Mouse (Mus musculus) liver, adult (tissue): ENCODE measurements around the gene Zscan2.

ENCODE experiments used
- GATA4 ChIP-seq: IDR thresholded peaks from 2 replicates; pipeline ENCODE4 v1.6.1; 2014; ENCODE audit warnings: mild to moderate bottlenecking, low read length; ENCODE audit not compliant: insufficient replicate concordance

Zscan2 gene

DNA sequence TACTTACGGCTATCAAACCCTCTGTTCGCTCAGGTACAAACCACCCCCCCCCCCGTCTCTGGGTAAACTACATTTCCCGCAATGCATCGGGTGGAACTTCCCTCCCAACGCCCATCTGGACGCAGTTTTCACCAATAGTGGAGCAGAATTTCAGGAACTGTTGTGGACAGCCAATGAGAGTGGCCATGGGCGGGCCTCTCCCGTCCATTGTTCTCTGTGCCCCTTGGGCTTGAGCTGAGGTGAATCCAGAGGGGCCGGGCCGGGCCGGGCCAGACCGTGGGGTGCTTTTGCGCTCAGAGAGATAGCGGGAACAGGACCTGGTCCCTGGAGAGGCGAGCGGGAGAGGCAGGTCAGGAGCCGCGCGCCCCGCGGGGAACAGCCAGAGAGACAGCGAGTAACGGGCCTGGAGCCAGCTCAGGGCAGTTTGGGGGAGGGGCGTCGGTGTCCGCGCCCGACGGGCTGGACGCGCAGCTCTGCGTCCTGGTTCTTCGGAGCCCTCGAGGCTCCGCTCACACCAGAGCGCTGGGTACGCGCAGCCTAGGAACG lies at the start of gene Zscan2:
Zscan2 (plus strand) TSS at position 192 of the 546 bp plus-strand sequence.
- peak; percentile 17; the same call in 1 of the 2 replicates for TF ChIP-seq GATA4

DNA sequence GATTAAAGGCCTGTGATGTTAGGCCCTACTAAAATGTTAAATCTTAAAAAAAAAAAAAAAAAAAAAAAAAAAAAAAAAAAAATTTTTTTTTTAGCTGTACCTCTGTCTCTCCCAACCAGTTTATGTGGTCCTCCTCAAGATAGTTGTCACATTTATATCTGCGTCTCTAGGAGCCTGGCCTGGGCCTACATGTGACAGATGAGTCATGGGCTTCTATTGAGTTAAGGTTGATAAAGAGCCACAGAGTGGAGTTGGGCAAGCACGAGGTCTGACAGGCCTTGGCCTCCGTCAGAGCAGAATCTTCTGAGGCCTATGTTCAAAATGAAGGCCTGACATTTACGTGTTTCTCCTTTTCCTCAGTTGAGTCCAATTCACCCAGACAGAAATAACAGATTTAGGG lies 47.3 kb upstream of the Zscan2 start:
- no peak for TF ChIP-seq GATA4

DNA sequence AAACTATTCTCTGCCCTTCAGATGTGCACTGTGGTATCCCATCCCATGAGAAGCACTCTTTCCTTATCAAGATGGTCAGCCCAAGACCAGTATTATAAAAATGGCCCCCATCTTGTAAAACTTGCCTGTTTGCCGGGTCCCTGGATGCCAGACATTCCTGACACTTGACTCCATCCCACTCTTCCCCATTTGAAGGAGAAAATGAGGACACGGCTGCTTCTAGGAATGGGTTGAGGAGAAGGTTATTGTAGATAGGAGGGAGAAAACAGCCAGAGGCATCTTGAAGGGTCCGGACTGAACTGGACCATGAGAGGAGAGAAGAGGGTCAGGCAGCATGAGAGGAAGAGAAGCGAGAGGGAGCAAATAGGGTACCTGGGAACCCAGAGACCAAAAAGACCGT lies 44.1 kb upstream of the Zscan2 start:
- TF ChIP-seq GATA4, result no peak

DNA sequence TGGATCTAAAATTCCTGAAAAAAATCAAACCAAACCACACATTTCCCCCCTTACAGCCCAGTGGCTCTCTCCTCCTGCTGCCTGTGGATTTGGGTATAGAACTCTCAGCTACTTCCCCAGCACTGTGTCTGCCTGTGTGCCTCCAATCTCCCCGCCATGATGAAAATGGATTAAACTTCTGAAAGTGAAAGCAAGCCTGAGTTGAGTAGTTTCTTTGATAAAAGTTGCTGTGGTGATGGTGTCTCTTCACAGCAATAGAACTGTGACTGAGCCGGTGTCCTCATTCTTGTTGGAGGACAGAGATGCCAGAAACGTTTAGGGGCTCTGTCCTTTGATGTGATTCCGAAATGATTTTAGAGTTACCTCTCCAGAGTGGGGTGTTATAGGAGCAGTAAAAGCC lies 39.9 kb upstream of the Zscan2 start:
- no peak for TF ChIP-seq GATA4

DNA sequence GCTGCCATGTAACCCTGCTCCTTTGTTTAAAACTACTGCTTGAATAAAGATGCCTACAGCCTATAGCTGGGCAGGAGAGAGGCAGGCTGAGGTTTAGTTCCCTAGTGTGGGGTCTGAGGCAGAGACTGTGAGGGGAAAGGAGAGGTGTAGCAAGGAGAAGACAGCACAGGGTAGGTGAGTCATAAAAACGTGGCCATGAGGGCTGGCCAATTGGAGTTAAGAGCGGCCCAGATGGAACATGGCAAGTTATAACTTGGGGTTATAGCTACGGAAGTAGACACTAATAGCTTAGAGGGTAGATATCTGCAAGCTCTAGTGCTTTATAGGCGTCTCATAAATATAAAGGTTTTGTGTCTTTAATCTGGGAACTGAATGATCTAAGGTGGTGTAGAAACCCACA lies 37.5 kb upstream of the Zscan2 start:
- no peak for TF ChIP-seq GATA4

DNA sequence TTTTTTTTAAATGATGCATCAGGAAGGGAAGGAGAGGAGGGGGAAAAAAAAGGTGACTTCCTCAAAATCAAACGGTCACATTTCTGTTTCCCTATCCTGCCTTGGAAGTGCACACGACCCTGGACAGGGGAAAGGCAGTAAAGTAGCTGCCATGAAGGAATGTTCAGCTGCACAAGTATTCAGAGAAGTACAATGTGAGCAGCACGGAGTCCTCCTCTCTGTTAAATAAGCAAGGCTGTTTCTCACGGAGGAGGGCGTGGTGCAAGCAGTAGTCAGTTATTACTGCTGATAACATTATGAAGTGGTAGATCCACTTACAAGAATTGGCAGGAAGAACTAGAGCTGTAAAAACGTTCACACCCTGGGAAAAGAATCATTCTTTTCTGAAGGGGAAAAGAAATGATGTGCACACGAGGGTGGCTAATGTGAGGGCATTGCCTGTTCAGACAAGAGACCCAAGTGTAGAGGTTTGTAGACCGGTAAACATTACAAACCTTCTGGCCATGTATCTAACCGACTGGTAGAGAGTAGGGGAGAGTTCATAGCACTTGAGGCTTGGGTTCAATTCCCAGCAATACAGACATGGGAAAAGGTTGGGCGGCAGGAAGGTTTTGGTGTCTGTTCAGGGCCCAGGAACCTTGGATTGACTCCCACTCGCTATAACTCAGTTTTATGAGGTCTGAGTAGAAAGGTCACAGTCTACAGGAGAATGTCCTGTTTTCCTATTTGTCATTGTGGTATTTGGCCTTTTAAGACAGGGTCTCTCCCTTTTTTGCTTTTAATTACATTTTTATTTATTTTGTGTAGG lies 36.6 kb upstream of the Zscan2 start:
- TF ChIP-seq GATA4, result no peak

DNA sequence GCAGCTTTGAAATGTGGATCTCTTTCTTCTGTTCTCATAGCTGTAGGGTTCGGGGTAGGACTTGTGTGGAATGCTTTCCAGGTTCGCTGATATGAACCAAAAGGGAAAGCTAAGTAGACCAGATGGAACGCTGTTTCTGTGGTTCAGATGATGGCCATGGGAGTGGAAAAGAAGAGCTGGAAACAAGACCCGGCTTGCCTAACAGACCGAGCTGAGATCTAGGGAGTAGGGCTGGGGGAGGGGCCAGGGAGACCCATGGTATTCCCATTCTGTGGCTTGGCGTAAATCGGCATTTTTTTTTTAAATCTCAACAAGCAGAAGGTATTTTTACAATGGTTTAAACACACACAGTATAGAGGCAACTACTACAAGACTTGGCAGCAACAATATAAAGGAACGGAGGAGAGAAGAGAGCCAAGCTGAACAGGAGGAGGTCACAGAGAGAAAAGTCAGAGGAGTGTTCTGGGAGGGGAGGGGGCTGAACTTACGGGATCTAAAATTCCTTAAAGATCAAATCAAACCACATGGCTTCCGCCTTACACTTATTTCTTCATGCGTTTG lies 34.8 kb upstream of the Zscan2 start, which contains the start of gene Iqgap1:
Iqgap1 (minus strand) TSS at position 132 of the 561 bp plus-strand sequence.
- TF ChIP-seq GATA4, result no peak

DNA sequence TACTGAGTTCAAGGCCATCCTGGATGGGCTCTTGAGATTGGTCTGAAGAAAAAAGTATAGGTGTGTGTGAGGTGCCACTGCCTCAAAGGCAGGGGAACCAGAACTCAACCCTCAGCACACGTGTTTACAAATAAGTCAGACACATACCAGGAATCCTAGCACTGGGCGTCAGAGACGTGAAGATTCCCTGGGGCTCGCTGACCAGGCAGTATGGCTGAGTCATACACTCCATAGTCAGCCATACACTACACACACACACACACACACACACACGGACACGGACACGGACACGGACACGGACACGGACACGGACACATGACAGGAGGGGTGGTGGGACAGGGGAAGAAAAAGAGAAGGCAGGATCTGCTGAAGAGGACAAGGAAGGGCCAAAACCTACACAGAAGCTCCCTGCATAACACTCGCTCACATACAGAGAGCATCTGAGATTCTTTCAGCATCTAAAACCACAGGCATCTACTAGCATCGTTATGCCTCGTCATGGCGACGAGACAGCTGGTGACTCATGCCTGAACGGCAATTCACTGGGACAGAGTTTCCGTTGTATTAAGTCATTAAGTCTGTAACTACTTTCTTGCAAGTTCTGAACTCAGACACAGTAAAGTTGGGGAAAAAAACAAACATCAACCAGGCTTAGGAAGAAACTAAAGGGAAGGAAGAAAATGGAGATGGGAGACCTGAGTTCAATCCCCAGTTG lies 32.4 kb upstream of the Zscan2 start:
- no peak for TF ChIP-seq GATA4

DNA sequence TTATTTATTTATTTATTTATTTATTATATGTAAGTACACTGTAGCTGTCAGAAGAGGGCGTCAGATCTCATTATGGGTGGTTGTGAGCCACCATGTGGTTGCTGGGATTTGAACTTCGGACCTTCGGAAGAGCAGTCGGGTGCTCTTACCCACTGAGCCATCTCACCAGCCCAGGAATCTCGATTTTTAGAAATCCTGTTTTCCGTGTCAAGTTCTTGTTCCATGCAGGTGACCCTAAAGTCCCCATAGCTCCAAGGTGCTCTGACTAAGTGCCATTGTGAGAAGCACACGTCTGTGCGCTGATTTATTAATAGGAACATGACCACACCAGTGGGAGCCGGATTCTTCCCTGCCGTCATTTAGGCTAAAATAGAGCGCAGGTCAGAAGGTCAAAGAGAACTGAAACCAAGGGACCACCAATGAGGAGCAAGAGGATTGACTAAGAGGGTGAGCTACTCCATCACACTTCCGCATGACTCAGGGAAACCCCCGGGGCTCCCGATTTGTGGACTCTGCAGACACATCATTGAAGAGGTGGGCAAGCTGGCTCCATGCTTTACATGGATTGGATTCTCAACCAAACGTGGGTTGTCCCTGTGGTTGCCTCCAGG lies 30.4 kb upstream of the Zscan2 start:
- no peak for TF ChIP-seq GATA4

DNA sequence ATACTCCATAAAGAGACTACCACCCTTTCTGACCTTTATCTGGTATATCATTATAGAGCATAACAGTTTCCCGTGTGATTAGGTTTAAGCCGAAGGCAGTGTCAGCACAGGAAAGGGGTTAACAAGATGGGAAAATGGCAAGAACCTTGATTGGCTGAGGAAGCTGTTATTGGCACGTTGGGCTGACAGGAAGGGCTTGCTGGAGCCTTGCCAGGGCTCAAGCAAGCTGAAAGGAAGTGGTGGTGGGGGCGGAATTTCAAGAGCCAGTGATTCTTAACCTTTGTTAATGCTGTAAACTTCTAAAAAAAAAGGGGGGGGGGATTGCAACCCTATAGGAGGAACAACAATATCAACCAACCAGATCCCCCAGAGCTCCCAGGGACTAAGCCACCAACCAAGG lies 28.5 kb upstream of the Zscan2 start:
- no peak for TF ChIP-seq GATA4

DNA sequence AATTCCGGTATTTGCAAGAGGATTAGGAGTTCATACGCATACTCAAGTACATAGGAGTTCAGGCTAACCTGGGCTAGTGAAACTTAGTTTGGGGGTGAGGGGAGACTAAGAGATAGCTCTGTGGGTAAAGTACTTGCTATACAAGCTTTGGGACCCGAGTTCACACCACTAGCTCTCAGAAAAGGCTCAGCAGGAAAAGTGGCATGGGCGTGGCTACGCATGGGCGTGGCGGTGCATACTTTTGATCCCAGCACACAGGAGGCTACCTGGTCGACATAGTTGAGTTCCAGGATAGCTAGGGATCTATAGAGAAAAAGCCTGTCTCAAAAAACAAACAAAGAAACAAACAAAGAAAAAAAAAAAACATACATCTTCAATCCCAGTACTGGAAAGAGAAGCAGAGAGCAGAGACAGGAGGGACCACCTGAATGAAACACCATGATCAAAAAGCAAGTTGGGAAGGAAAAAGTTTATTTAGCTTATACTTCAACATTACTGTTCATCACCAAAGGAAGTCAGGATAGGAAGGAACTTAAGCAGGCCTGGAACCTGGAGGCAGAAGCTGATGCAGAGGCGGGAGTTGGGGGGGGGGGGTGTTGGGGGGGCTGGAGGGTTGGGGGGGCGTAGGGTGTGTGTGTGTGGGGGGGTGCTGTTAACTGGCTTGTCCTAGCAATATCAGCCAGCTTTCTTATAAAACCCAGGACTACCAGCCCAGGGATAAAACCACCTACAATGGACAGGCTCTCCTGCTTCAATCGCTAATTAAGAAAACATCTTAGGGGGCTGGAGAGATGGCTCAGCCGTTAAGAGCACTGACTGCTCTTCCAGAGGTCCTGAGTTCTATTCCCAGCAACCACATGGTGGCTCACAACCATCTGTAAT lies 26.8 kb upstream of the Zscan2 start:
- no peak for TF ChIP-seq GATA4

DNA sequence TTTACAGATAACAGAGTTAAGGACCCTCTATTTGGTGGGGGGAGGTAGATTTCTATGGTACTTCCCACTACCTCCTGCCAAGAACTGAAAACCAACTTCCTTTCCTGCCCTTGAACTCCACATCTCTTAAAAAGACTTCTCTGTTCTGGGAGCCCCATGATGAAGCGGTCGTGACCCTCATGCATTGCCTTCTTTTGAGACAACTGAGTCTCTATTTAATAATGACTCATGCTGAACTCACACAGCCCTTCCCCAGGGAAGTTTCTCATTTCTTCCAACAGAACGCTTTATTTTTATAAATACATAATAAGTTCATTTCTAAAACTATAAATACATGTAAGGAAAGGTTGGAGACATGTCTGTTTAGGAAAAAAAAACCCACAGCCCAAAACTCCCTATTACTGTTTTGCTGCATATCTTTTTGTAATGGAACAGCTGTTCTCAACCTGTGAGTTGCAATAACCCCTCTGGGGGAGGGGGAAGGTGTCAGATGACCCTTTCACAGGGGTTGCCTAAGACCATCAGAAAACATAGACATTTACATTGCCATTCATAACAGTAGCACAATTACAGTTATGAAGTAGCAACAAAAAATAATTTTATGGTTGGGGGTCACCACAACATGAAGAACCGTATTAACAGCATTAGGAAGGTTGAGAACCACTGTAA lies 24.6 kb upstream of the Zscan2 start:
- TF ChIP-seq GATA4, result no peak

DNA sequence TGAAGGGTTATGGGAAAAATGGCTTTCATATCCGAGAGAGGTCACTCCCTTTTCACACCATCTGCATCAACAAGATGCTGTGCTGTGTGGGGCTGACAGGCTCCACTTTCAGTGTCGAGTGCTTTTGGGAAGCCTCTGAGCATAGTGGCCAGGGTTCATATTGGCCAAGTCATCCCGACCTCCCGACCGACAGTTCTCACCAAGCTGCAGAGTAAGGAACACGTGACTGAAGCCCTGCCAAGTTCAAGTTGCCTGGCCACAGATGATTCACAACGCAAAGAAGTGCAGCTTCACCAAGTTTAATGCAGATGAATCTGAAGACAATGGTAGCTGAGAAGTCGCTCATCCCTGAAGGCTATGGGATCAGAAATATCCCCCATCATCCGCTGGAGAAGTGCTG lies 23.0 kb upstream of the Zscan2 start:
- TF ChIP-seq GATA4, result no peak

DNA sequence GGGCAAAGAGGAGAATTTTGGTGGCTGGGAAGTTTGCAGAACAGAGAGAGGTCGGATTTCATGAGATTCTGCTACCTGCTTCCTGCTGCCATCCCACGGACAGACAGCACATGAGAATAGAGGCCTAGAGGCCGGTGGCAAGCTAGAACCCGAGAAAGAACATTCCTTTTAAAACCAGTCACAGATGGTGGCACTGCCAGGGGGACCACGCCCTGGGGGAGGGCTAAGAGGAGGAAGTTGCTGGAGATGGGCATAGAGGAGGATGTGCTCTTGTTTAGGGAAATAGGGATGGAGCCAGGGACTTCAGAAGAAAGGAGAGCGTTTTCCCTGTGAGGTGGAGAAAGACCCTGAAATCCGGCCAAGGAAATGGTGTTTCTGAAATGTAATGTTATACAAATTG lies 22.5 kb upstream of the Zscan2 start:
- no peak for TF ChIP-seq GATA4
